Mouse (Mus musculus): ENCODE results near the gene Shroom3.
A peak's percentile ranks its signal among the peaks of the same experiment; 100 is the strongest.

The Shroom3 gene

DNA sequence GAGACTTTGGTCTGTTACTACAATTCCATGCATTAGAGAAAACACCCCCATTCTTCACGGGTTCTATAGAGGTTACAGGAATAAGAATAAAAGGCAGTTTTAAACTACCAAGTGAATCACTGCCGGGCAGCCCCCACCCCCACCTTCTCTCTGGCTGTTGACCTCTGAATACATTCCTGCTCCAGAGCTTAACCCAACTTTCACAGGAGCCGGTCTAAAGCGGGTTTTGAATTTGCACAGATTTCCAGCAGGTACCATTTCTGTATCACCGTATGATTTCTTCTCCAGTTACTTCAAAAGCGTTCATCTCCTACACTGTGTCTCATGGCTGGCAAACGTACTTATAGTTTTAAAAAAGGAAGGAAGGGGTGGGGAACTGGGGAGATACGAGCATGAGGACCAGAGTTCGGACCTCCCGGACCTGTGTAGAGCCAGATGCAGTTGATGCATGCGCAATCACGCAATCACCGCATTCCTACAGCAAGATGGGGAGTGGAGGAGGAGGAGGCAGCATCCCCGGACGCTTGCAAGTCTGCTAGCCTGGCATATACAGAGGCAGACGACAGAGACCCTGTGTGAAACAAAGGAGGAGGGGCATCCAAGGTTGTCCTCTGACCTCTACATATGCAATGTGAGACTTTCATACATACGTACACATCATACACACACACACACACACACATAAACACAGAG, 15.7 kb downstream of the Shroom3 start:
- DNase-seq, result no peak

DNA sequence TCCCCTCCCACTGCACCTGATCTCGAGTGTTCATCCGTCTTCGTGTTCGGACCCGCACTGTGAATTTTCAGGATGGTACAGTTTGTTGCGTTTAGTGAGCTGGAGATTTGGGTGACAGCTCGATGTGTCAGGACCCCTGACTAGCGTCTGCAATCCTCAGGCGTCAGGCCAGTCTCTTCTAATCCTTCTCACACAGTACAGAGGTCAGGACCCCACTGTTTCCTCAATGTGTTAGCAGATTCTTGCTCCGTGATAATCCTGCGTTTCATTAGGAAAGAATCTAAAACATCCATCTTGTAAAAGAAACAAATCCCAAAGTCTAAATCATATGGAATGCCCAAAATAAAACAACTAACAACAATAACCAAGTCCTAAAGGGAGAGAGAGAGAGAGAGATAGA, 18.5 kb downstream of the Shroom3 start:
- no peak for DNase-seq

DNA sequence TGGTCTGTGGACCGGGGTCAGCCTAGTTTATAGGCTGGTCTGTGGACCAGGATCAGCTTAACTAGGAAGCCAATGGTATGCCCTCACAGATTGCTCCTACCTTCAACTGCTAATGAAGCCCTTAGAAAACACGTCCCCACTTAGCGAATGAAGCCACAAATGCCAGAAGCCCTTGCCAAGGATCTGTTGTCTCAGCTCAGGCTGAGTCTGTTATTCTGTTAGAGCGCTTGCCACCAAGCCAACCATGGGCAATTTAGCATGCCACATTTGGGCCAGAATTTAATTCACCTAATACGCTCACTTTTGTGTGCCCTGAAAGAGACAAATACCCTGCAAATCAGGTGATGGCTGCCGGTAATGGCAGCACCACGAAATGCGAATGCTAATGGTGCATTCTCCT, 20.4 kb downstream of the Shroom3 start:
- DNase-seq, result no peak

DNA sequence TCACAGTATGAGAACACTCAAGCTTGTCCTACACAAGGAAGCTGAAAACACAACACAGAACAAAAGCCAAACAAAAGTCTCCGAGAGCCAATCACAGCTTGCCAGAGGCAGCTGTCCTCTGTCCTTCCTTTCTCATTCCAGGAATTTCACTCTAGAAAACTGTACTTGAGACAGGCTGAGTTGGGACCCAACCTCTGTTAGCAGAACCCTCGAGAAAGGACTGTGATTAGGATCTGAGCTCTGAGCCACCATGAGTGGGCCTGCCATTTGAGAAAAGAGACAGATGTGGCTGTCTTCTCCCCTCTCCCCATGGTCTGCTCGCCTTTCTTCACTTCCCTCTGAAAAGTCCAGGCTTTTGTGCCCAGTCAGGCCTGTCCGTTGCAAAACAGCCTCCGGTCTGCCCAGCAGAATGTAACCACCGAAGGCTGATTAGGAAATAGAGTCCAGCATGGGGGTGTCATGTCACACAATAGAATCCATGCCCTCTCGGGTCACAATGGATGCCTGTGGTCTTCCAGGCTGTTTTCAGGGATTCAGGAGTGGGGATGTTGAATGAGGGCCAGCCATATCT, 24.8 kb downstream of the Shroom3 start:
- DNase-seq, result no peak

DNA sequence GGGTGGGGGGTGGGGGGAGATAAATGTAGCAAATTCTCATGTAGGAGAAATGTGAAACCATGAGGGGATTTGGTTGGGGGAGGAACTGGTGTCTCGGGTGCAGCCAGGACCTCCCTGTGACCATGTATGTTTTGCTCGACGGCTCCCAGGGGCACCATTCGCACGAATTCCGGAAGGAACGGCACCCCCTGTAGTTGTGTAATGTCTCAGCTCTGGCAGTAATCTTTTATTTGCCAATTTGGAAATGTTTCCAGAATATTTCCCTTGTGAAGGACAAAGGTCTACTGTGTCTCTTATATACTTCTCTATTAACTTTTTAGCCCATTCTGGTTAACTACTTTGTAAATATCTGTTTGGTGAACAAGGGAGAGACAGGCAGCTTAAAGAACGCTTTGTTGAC, 27.5 kb downstream of the Shroom3 start:
- peak in 1 of 2 experiments; percentile 39 for DNase-seq

DNA sequence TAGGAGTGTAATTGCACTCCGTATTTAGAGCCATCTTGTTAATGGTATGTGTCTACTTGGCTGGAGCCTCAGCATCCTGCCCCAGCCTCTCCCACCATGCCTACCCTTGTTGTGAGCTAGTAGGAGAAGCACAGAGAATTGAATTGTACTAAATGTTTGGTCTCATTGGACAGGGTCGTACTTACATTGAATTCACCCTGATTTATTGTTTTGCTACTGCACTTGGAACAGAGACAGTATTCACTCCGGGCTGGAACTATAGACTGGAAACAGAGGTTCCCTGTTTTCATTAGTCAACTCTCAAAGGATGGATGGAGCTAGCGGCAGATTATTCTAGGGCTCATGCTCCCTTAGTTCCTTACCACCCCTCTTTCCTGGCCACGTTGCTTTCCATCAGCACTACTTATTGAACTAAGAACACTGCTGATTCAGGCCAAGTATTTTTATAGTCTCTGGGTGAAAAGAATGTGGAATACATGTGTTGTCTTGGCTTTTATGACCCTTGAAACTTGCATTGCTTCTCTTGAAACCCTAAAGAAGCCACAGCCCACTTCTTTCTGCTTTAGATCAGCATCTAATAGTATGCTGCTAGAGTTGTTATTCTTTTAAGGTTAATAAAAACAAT, 28.5 kb downstream of the Shroom3 start:
- no peak for DNase-seq

DNA sequence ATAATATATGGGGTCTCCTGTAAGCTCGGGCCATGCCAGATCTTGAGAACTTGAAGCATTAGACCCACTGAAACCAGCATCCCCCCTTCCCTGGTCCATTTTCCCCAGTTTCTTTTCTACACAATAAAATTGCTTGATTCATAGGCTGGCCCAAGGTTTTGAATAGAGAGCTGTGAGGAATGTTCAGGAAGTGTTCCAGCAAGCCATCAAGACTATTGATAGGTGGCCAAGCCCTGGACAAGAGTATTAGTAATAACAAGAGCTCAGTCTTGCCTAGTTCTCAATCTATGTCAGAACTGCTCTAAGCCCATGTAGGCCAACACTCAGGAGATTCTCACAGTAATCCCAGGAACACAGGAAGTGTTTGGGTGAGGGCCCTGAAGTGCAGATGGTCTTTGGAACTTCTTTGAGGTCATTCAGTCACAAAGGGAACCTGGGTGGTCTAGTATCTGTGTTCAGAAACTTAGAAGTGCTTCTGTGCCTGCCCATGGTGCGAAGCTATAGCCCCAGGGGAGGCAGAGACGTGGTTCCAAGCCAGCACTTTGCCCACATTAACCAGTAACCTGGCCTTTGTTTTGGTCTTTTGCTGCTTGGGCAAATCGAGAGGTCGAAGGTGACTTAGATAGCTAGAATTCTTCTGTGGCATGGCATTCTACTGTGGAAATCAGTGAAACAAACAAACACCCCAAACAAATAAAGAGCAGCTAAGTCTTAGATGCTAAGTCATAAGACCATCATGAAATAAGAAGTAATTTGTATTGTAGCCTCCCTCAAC, 29.6 kb downstream of the Shroom3 start:
- peak; percentile 63 to 67 for DNase-seq

DNA sequence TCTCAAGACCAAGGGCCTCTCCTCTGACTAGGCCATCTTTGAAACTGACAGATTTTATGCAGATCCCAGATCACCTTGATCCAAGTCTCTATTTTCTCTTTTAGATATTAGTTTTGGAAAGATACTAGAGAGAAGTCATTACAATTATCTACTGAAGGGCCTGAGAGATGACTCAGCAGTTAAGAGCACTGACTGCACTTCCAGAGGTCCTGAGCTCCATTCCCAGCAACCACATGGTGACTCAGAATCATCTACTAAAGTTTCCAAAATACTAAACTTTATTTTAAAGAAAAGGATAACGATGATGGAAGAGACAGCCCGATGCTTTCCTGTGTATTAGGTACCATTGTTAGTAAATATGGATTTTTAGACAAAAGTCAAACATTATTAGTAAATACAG, 31.7 kb downstream of the Shroom3 start:
- no peak for DNase-seq

DNA sequence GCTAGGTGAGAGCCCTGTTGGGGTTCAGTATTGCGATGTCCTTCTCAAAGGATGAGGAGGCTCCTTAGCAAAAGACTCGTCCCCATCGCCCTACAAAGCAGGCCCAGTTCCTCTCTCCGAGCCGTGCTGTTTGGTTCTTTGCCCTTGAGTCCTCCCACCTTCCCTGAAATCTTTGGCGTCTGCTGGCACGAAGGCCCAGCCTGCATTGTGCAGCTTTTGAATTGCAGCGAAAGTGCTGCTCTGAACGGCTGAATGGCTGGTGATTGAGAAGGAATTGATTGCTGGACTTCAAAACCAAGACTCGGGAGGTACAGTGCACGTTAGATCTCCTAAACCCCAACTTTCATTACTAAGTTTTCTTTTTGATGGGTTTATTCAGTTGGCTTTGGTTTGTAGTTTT, 32.1 kb downstream of the Shroom3 start:
- no peak for DNase-seq

DNA sequence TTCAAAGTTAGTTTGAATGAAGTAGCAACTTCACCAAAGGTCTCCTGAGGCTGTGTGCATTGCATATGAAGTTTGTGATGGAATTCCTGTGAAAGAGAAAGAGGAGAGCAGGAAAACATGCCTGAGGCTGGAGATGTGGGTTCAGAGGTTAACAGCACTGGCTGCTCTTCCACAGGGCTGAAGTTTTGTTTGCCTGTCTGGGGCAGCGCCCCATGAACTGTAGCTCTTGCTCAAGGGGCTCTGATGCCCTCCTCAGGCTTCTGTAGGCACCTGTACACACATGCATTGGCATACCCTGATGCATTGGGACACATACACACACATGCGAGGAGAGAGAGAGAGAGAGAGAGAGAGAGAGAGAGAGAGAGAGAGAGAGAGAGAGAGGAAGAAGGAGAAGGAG, 32.7 kb downstream of the Shroom3 start:
- DNase-seq, result no peak

DNA sequence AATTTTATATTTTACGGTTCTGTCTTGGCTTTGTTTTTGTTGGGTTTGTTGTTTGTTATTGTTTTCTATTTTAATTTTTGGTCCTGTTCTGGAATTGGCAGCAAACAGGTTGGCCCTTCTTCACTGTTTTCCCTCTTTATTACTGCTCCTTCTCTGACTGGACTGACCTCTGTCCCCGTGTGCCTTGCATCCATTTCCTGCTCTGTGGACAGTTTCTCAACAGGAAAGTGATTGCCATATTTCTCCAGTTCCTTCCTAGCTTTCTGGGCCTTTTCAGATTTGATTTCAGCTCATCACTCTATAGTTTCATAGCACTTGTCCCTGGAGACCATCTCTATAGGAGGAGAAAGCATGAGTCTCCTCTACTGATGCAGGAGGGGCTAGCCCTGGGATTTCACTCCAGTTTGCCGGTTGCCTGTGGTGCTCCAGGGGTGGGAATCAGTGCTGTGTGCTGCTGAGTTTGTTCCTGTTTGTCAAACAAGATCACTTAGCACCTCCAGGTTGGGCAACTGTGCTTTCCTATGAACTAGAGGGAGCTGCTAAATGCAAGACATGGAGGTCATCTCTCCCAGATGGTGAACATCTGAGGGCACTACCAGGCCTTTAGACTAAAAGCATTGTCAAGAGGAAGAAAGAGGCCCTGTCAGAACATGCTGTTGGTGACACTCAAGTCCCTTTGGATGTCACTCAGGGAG, 34.6 kb downstream of the Shroom3 start:
- no peak for DNase-seq

DNA sequence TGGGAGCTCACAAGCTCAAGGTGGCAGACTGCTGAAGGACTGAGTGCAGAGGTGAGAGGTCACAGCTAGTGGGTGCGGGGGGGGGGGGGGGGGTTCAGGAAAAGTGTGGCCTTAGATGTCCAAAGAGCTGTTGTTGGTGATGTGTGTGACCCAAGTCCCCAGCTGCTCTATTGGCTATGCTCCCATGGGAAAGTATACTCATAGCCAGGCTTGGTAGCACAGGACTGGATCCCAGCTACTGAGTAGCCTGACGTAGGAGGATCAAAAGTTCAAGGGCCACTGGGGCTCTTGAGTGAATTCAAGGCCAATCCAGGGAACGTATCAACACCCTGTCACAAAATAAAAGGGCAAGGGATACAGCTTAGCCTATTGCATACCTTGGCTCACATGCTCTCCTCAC, 35.6 kb downstream of the Shroom3 start:
- no peak for DNase-seq

DNA sequence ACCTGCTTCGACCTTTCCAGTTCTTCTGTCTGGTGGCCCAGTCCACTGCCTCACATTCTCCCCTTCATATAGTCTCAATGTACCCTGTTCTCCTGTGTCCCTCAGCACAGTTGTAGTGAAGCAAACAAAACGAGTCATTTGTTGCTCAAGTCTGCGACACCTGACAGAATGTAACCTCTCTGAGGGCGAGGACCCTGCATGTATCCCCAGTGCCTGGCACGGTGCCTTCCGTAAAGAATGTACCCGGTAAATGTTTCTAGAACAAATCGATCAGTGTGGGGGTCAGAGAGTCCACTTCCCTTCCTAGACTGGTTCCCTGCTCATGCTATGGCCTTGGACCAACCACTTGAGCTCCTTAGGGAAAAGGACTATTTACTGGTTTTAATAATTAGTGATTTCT, 38.4 kb downstream of the Shroom3 start:
- no peak for DNase-seq

DNA sequence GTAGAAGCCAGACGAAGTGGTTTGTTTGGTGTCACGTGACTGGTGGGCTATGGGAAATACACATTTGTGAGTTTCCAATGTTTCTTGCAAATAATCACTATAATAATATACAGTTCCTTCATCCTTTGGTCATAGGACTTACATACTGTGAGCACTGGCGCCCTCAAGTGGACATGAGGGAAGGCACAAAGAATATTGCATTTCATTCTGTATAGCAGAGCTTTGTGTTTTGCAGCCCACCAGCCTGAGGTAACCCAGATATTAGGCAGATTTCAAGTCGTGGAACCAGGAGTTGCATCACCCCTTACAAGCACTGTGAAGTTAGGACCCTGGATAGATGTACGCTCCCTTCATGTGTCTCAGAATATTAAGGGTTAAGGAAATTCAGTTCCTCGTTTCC, 42.7 kb downstream of the Shroom3 start:
- DNase-seq, result peak; percentile 31 to 67

DNA sequence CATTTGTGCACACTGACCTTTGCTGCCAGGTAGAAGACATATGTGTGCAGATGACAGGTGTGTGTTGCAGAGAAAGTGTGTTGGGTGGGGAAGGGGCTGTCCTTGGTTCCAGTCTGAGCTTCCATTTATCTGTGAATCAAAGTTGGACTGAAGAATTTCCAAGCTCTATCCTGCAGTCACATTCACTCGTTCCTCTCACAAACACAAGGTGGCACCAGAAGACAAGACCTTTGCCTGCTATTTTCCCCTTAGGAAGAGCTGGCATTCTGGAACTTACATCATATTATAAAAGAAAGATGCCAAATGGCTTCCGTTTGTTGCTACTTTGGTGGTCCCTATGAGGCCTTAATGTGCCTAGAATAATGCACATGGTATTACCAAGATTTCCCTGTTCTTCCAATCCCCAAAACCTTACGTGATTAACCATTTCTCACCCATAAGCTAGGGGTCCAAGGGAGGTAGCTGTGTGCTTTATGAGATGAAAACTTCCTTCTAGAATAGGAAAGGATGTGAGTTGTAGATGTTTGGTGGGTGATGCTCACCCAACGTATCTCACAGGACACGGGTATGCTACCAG, 45.1 kb downstream of the Shroom3 start:
- peak; percentile 55 to 61 for DNase-seq

DNA sequence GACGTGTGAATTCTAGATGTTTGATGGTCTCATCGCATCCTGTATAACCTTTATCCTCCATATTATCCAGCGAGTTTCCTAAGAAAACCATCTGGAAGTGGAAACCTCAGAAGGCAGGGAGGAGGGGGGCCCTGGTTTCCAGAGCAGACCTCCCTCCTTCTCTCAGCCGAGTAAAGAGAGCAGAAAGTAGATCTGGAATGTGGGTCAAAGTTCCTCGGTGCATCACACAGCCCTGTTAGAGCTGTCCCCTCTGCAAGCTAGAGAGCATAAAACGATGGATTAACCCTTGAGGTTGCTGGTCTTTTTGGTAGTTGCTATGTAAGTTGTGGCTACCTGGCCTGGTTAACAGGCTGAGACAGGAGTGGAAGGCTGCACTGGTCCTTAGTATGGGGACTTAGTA, 46.0 kb downstream of the Shroom3 start:
- no peak for DNase-seq

DNA sequence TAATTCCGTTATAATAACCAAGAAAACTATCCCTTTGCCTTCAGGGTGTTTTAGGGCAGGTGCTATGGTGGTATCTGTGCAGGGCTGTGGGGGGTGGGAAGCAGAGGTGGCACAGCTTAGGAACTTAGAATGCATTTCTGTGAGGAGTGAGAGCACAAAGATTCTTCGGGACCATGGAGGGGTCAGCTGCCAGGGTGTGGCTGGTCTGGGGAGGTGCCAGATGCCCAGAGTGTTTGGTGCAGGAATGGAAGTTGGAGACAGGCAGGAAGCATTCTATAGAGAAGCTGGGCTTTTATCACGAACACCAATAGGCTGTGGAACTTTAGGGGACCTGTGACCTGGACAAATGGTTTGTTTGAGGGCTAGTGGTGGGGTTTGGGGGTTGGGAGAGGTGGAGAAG, 58.6 kb downstream of the Shroom3 start:
- DNase-seq, result no peak

DNA sequence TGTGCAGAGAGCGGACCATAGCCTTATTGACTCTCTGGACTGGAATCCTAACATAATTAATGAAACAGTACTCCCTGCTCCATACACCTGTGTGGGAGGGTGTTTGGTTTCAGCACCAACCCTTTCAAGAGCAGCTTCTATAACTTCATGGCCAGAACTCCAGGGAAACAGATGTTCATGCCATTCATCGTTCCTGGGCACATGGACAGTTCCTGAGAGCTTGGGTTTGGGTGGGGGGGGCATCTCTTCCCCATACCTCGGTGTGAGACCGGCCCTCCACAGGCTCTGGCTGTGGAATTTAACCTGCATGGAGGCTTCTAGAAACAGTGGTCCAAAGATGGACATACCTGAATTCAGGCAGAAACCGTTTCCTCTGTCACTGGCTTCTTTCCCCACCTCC, 59.5 kb downstream of the Shroom3 start:
- DNase-seq, result no peak

DNA sequence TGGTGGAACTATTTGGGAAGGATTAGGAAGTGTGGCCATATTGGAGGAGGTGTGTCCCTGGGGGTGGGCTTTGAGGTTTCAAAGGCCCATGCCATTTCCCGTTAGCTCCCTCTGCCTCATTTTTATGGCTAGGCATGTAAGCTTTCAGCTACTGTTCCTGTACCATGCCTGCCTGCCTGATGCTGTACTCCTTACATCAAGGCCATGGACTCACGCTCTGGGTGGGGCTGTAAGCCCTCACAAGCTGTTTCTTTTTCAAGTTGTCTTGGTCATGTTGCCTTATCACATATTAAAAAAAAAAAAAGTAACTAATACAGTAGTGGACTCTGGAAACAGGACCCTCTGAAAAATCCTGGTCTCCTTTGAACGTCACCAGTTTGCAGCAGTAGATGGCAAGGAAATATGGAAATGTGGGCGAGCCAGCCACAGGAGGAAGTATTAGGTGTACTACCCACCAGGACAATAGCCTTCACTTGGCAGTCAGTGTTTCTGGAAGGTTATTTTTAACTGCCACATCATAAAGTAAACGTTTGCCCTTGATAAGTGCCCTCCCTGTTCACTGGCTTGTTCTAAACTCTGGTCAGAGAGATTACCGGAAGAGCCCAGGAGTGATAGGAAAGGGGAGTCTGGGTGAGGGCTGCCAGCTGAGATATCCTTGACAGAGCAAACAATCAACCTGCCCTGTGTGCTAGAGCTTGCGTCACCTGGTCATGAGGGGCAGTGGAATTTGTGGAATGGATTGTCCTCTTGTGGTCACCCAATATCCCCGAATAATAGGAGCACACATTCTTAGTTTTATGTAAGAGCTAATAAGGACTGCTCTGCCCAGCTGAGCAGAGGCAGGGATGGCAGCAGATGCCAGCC, 62.4 kb downstream of the Shroom3 start:
- DNase-seq, result no peak

DNA sequence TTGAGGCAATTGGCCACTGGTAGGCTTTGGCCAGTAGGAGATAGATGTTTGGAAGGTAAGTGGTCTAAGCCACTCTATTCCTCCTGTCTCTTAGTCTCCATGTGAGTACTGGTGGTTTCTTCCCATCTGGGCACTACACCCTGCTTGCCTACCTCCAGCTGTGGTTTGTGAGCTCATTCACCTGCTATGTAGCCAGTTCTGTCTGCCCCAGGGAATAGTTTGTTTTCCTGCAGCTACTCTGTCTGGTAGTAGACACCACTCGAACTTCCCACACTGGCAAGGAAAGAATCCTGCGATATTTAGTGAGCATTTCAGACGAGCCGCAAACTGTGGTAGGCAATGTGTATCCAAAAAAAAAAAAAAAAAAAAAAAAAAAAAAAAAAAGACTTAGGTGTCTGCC, 68.3 kb downstream of the Shroom3 start:
- no peak for DNase-seq

DNA sequence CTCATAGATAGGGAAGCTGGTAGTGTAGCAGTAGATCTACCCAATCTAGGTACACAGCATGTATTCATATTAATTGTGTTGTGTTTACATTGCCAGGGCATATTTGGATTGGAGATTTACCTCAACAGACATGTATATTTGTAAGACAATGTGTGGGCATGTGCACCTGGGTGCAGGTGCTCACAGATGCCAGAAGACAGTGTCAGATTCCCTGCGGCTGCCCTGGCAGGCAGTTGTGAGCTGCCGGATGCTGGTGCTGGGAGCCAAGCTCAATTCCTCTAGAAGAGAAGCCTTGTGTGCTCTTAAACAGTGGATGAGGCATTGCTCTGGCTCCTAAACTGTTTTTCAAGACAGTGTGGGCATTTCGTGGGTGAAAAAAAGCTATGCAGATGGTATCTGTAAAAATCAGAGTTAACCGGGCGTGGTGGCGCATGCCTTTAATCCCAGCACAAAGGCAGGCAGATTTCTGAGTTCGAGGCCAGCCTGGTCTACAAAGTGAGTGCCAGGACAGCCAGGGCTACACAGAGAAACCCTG, 72.1 kb downstream of the Shroom3 start:
- DNase-seq, result no peak

All from kidney, adult 8-10 months (tissue).